Mouse (Mus musculus) heart, adult 8-10 months (tissue): Measurements from ENCODE around the gene Ptger1. TPM values are rescaled to one million over a fixed set of nuclear protein-coding genes. Genes with fewer than 3 reads are reported as not detected.

Experiments used
- total RNA-seq, 4 experiments: library from RNA; stranded (reverse); gene quantifications; 2 replicates each; pipeline ENCODE4 v1.2.4; 2022

The Ptger1 gene
- total RNA-seq, 4 experiments from 2014 or later: 0.17 to 0.57 (median 0.26) TPM

Other genes starting within 250 kb of the Ptger1 start
- gene Scoc, start 208.3 kb upstream of the Ptger1 start, total RNA-seq: 10 to 100 TPM; 42.9 to 54.7 (median 51.4) TPM
- gene Olfr370, start 130.9 kb upstream of the Ptger1 start, total RNA-seq: not detected
- 100 to 1,000 TPM; 561 to 765 (median 683) TPM for gene Ndufb7, start 100.0 kb upstream of the Ptger1 start, total RNA-seq
- 100 to 1,000 TPM; 539 to 688 (median 589) TPM for gene Tecr, start 58.7 kb upstream of the Ptger1 start, total RNA-seq
- 10 to 100 TPM; 11.0 to 14.2 (median 12.6) TPM for gene Dnajb1, start 58.5 kb upstream of the Ptger1 start, total RNA-seq
- 10 to 100 TPM; 21.4 to 25.1 (median 23.3) TPM for gene Gipc1, start 14.0 kb upstream of the Ptger1 start, total RNA-seq
- 10 to 100 TPM; 44.0 to 47.6 (median 46.6) TPM for gene Pkn1, start 32.5 kb downstream of the Ptger1 start, total RNA-seq
- gene Ddx39, start 48.5 kb downstream of the Ptger1 start, total RNA-seq: 10 to 100 TPM; 14.2 to 17.0 (median 15.4) TPM
- 10 to 100 TPM; 42.4 to 50.4 (median 43.5) TPM for gene Adgre5, start 74.6 kb downstream of the Ptger1 start, total RNA-seq
- gene Adgrl1, start 233.4 kb downstream of the Ptger1 start, total RNA-seq: 10 to 100 TPM; 10.8 to 17.6 (median 14.2) TPM